Mouse (Mus musculus) ovary, postnatal 10 days (tissue): ENCODE results near the gene Zfp865.
"Not testable (repeated sequence)": the region's sequence is repeated elsewhere in the genome, so short reads cannot be mapped to it uniquely, and the experiment has no call there.

Source experiments
- DNase-seq: peaks from one replicate; pipeline ENCODE4 v3.0.0; 2022; ENCODE audit warnings: low spot score

Zfp865 gene

GRCm38 (mm10) chr7:5051193-5052192, 31.3 kb downstream of the Zfp865 start, which contains the start of gene Zfp580:
Gene Zfp580 (plus strand): TSS chr7:5051538.
- peak; percentile 69 for DNase-seq

- no peak for DNase-seq
Observed at GRCm38 (mm10) chr7:5052438-5052837, 32.3 kb downstream of the Zfp865 start.

GRCm38 (mm10) chr7:5052931-5053343, 32.8 kb downstream of the Zfp865 start:
- DNase-seq, result no peak

- no peak for DNase-seq
Observed at GRCm38 (mm10) chr7:5053456-5054179, 33.4 kb downstream of the Zfp865 start.

GRCm38 (mm10) chr7:5056651-5057263, 36.6 kb downstream of the Zfp865 start:
- DNase-seq, result no peak

GRCm38 (mm10) chr7:5057381-5057780, 37.2 kb downstream of the Zfp865 start:
- DNase-seq, result no peak

- no peak for DNase-seq
Observed at GRCm38 (mm10) chr7:5057804-5058203, 37.6 kb downstream of the Zfp865 start.

- no peak for DNase-seq
Observed at GRCm38 (mm10) chr7:5058631-5059030, 38.5 kb downstream of the Zfp865 start.

GRCm38 (mm10) chr7:5059421-5059820, 39.2 kb downstream of the Zfp865 start:
- DNase-seq, result no peak

GRCm38 (mm10) chr7:5060239-5060731, 40.1 kb downstream of the Zfp865 start:
- no peak for DNase-seq

- DNase-seq, result peak; percentile 98
Observed at GRCm38 (mm10) chr7:5060944-5061773, 41.0 kb downstream of the Zfp865 start.

- DNase-seq, result peak; percentile 74
Observed at GRCm38 (mm10) chr7:5061774-5062359, 41.7 kb downstream of the Zfp865 start, which contains the start of gene U2af2. Gene U2af2 (plus strand): TSS chr7:5062143.

- DNase-seq, result no peak
Observed at GRCm38 (mm10) chr7:5062360-5063001, 42.3 kb downstream of the Zfp865 start.

GRCm38 (mm10) chr7:5064886-5065285, 44.7 kb downstream of the Zfp865 start:
- DNase-seq, result no peak

GRCm38 (mm10) chr7:5073586-5073985, 53.4 kb downstream of the Zfp865 start:
- DNase-seq, result no peak

- no peak for DNase-seq
Observed at GRCm38 (mm10) chr7:5074984-5075383, 54.8 kb downstream of the Zfp865 start.

- DNase-seq, result no peak
Observed at GRCm38 (mm10) chr7:5076931-5077330, 56.8 kb downstream of the Zfp865 start.

- not testable (repeated sequence) for DNase-seq
Observed at GRCm38 (mm10) chr7:5079365-5080009, 59.3 kb downstream of the Zfp865 start.

- peak; percentile 91 for DNase-seq
Observed at GRCm38 (mm10) chr7:5080010-5080751, 60.0 kb downstream of the Zfp865 start, which contains the start of gene Epn1. Gene Epn1 (plus strand): TSS chr7:5080235.
